Mouse (Mus musculus) brain, embryonic 14.5 days (tissue): Measurements from ENCODE around the gene Mest.

Experiments used
- CTCF ChIP-seq: fragments of 200-500 bp; IDR thresholded peaks from 2 replicates; pipeline ENCODE4 v1.5.1; 2012; ENCODE audit warnings: inconsistent platforms, mild to moderate bottlenecking, moderate library complexity, borderline replicate concordance; ENCODE audit not compliant: insufficient read depth, insufficient read length; ENCODE audit errors: extremely low read depth
- POLR2A ChIP-seq: fragments of 200-500 bp; IDR thresholded peaks from 2 replicates; pipeline ENCODE4 v1.6.1; 2012; ENCODE audit warnings: mild to moderate bottlenecking, inconsistent platforms, borderline replicate concordance; ENCODE audit not compliant: poor library complexity, insufficient read depth, insufficient read length, severe bottlenecking; ENCODE audit errors: extremely low read depth

GRCm38 (mm10) chr6:30737548-30738463 is 14.5 kb downstream of the Mest start:
- peak; percentile 97 for TF ChIP-seq POLR2A
- TF ChIP-seq CTCF: peak; percentile 28; the same call in 1 of the 2 replicates
